Mouse (Mus musculus) lung, embryonic 16.5 days (tissue): ENCODE measurements around the gene Akap1. TPM values are rescaled to one million over a fixed set of nuclear protein-coding genes. Genes with fewer than 3 reads are reported as not detected.
"Not testable (repeated sequence)": the region's sequence is repeated elsewhere in the genome, so short reads cannot be mapped to it uniquely, and the experiment has no call there.

Source experiments
- ATAC-seq: fragments of 200-750 bp; cut with Nextera tagmentation; 2 replicates; pipeline ENCODE4 v1.8.0; 2017; ENCODE audit warnings: low read depth, mild to moderate bottlenecking, moderate library complexity
- H3K27ac ChIP-seq: fragments of 300-500 bp; sonication (generic); 2 replicates; pipeline ENCODE4 v1.5.1; 2014; ENCODE audit warnings: mild to moderate bottlenecking, control low read depth, low read length
- H3K27me3 ChIP-seq: fragments of 300-500 bp; sonication (generic); 2 replicates; pipeline ENCODE4 v1.6.1; 2014; ENCODE audit warnings: low read depth, low read length, mixed read lengths; ENCODE audit not compliant: control insufficient read depth, insufficient read depth
- H3K36me3 ChIP-seq: fragments of 300-500 bp; sonication (generic); 2 replicates; pipeline ENCODE4 v1.6.1; 2014; ENCODE audit warnings: low read length; ENCODE audit not compliant: control insufficient read depth, insufficient read depth
- H3K4me1 ChIP-seq: fragments of 300-500 bp; sonication (generic); replicated peaks from 2 replicates; pipeline ENCODE4 v1.6.1; 2014; ENCODE audit warnings: low read length, mixed read lengths; ENCODE audit not compliant: control insufficient read depth, insufficient read depth
- H3K4me2 ChIP-seq: fragments of 300-500 bp; sonication (generic); 2 replicates; pipeline ENCODE4 v1.6.1; 2014; ENCODE audit warnings: low read depth, low read length, control low read depth
- H3K4me3 ChIP-seq: fragments of 300-500 bp; sonication (generic); 2 replicates; pipeline ENCODE4 v1.5.1; 2014; ENCODE audit warnings: mild to moderate bottlenecking, low read length, control low read depth
- H3K9ac ChIP-seq: fragments of 300-500 bp; sonication (generic); 2 replicates; pipeline ENCODE4 v1.6.1; 2014; ENCODE audit warnings: low read length, control low read depth
- H3K9me3 ChIP-seq: fragments of 300-500 bp; sonication (generic); 2 replicates; pipeline ENCODE4 v1.6.1; 2016; ENCODE audit warnings: low read length; ENCODE audit not compliant: control insufficient read depth
- WGBS: fragments of 180-500 bp; shearing (Covaris S2); extraction: QIAGEN DNeasy Blood & Tissue Kit; methylation state at CpG from one replicate; pipeline ENCODE4 v1.1.7; 2014; 5-methylcytosine and 5-hydroxymethylcytosine counted together
- polyA plus RNA-seq: library from polyadenylated mRNA; unstranded; fragments of >200 nt; fragmentation: Nextera tagmentation; extraction: Ambion mirVana; gene quantifications from 2 replicates; pipeline ENCODE4 v1.2.1, GENCODE M21; 2015

Akap1 gene
- polyA plus RNA-seq, 1 experiment from 2014 or later: 19.0 TPM

- H3K27ac ChIP-seq: no peak overlapping the region
- no peaks in the 10 kb centered on the region for H3K36me3 ChIP-seq
- no peaks in the 10 kb centered on the region; the same call in 1 of the 2 replicates for H3K9me3 ChIP-seq
- H3K4me2 ChIP-seq: no peak overlapping the region
- no peak for ATAC-seq
- H3K27me3 ChIP-seq: no peaks in the 10 kb centered on the region
- H3K4me3 ChIP-seq: no peak overlapping the region
- 73% methylated on average over 4 of the region's 4 CpGs for WGBS
- peaks cover 14% of the 10 kb centered on the region for H3K4me1 ChIP-seq
- H3K9ac ChIP-seq: no peak overlapping the region
Observed at GRCm38 (mm10) chr11:88898380-88898763, 34.0 kb upstream of the Akap1 start.

GRCm38 (mm10) chr11:88897624-88898379 lies 33.4 kb upstream of the Akap1 start:
- H3K9ac ChIP-seq: 0 out of 2 replicates have a peak overlapping the region, but pooled peaks have one; percentile 2
- H3K9me3 ChIP-seq: no peaks in the 10 kb centered on the region; the same call in 1 of the 2 replicates
- no peaks in the 10 kb centered on the region for H3K27me3 ChIP-seq
- H3K4me1 ChIP-seq: peaks cover 14% of the 10 kb centered on the region
- 36% methylated on average over 15 of the region's 15 CpGs for WGBS
- H3K4me3 ChIP-seq: peak overlapping the region; percentile 26; the same call in 1 of the 2 replicates
- peak overlapping the region; percentile 8; the same call in 1 of the 2 replicates for H3K27ac ChIP-seq
- peak; percentile 29 for ATAC-seq
- H3K4me2 ChIP-seq: peak overlapping the region; percentile 21
- H3K36me3 ChIP-seq: no peaks in the 10 kb centered on the region

- H3K4me1 ChIP-seq, H3K27me3 ChIP-seq, ATAC-seq, H3K36me3 ChIP-seq, H3K27ac ChIP-seq, H3K9ac ChIP-seq, H3K9me3 ChIP-seq: not testable (repeated sequence)
- 37% methylated on average over 22 of the region's 39 CpGs for WGBS
- Histone ChIP-seq H3K4me2 (peak overlapping the region; percentile 37; the same call in 1 of the 2 replicates), H3K4me3 (peak overlapping the region; percentile 39)
Observed at GRCm38 (mm10) chr11:88895800-88896232, 31.4 kb upstream of the Akap1 start.

GRCm38 (mm10) chr11:88895235-88895634 lies 30.8 kb upstream of the Akap1 start:
- Histone ChIP-seq H3K4me3 (peak overlapping the region; percentile 39), H3K4me2 (peak overlapping the region; percentile 22; the same call in 1 of the 2 replicates)
- 33% methylated on average over 10 of the region's 20 CpGs for whole genome bisulfite sequencing
- H3K27me3 ChIP-seq, ATAC-seq, H3K4me1 ChIP-seq, H3K36me3 ChIP-seq, H3K9me3 ChIP-seq, H3K9ac ChIP-seq, H3K27ac ChIP-seq: not testable (repeated sequence)

- H3K36me3 ChIP-seq, H3K9me3 ChIP-seq, ATAC-seq, H3K27ac ChIP-seq, H3K9ac ChIP-seq, H3K27me3 ChIP-seq, H3K4me1 ChIP-seq, H3K4me3 ChIP-seq, H3K4me2 ChIP-seq: not testable (repeated sequence)
- 92% methylated on average over 11 of the region's 14 CpGs for WGBS
Observed at GRCm38 (mm10) chr11:88894279-88894678, 29.9 kb upstream of the Akap1 start.

GRCm38 (mm10) chr11:88893501-88893900 lies 29.1 kb upstream of the Akap1 start:
- H3K27ac ChIP-seq, H3K36me3 ChIP-seq, H3K9ac ChIP-seq, ATAC-seq, H3K4me1 ChIP-seq, H3K4me3 ChIP-seq, H3K9me3 ChIP-seq, H3K4me2 ChIP-seq, H3K27me3 ChIP-seq: not testable (repeated sequence)
- 86% methylated on average over 2 of the region's 8 CpGs for WGBS

GRCm38 (mm10) chr11:88892789-88893188 lies 28.4 kb upstream of the Akap1 start:
- ATAC-seq, H3K4me1 ChIP-seq, H3K4me2 ChIP-seq, H3K9me3 ChIP-seq, H3K9ac ChIP-seq, H3K36me3 ChIP-seq, H3K27ac ChIP-seq, H3K27me3 ChIP-seq, H3K4me3 ChIP-seq: not testable (repeated sequence)
- WGBS: 90% methylated on average over 20 of the region's 24 CpGs

GRCm38 (mm10) chr11:88891921-88892561 lies 27.7 kb upstream of the Akap1 start:
- 93% methylated on average over 18 of the region's 24 CpGs for WGBS
- H3K4me3 ChIP-seq: not testable (repeated sequence)

GRCm38 (mm10) chr11:88891446-88891845 lies 27.1 kb upstream of the Akap1 start:
- not testable (repeated sequence) for H3K36me3 ChIP-seq, H3K9me3 ChIP-seq, H3K4me2 ChIP-seq, H3K27me3 ChIP-seq, ATAC-seq, H3K9ac ChIP-seq, H3K27ac ChIP-seq, H3K4me1 ChIP-seq, H3K4me3 ChIP-seq
- 96% methylated on average over 8 of the region's 12 CpGs for WGBS

More at GRCm38 (mm10) chr11:88891921-88892561, 27.7 kb upstream of the Akap1 start:
- not testable (repeated sequence) for H3K36me3 ChIP-seq, H3K4me2 ChIP-seq, H3K9ac ChIP-seq, H3K27ac ChIP-seq, ATAC-seq, H3K9me3 ChIP-seq, H3K27me3 ChIP-seq, H3K4me1 ChIP-seq
